Mouse (Mus musculus) lung, postnatal 10 days (tissue): Measurements from ENCODE around the gene Cisd3.
A peak's percentile ranks its signal among the peaks of the same experiment; 100 is the strongest.

ENCODE experiments used
- DNase-seq: peaks from one replicate; pipeline ENCODE4 v3.0.0; 2021

The Cisd3 gene

DNA sequence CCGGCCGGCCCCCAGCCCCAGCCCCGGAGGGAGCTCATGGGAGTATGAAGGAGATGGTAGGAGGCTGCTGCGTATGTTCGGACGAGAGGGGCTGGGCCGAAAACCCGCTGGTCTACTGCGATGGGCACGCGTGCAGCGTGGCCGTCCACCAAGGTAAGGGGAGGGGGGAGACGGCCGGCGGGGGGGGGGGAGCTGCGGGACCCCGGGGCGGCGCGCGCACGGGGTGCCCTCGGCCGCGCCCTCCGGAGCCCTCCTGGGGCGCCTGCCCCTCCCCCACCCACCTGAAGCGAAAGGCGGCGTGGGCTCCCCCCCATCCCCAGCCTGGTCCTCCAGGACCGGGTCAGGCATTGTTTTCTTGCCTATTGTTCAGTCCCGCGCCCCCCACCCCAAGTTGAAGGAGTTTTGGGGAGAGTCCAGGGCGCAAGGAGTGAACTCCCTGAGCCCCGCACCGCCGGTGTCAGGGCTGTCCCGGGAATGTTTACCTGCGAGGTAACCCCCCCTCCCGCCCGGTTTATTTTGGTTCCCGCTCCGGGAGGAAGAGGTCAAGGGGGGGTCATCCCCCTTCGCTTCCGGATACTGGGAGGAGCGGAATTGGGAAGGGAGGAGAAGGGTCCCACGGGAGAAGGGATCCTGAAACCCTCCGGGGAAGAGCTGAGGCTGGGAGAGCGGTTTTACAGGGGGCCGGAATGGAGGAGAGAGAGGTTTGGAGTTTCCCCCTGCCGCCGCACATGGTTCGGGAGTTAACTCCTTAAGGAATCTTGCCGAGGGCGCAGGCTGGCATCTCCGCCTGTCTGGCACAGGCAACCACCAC lies 21.9 kb upstream of the Cisd3 start:
- DNase-seq = peak; percentile 66

DNA sequence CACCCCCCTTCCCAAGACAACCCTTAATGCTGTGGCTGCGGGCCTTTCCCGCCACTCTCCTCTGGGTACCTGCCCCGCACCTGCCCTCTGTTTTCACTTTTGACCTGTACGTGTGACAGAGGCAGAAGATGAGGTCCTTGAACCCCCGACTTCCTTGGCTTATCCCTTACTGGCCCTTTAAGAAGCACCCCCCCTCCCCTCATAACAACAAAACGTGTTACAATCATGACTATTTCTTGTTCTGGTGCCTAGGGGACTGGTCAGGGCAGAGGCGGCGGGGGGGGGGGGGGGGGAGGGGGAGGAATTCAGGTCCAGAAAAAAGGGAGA lies 21.3 kb upstream of the Cisd3 start:
- DNase-seq = no peak

DNA sequence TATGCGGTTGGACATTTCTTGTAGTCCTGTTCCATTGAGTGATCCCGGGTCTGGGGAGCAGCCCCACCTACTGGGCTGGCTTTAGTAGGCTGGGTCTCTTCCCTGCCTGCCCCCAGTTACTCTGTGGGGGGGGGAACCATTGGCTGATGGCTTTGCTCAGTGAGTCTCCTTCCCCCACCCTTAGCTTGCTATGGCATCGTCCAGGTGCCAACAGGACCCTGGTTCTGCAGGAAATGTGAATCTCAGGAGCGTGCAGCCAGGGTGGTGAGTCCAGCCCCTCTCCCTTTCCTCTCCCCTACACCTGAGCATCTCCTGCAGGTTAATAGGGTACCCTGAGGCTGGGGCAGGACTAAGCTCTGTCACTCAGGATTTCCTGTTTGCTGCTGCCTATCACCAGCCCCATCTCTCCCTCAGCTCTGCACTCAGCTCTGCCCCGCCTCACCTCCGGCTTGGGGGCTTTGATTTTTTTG lies 20.8 kb upstream of the Cisd3 start:
- DNase-seq = peak; percentile 59

DNA sequence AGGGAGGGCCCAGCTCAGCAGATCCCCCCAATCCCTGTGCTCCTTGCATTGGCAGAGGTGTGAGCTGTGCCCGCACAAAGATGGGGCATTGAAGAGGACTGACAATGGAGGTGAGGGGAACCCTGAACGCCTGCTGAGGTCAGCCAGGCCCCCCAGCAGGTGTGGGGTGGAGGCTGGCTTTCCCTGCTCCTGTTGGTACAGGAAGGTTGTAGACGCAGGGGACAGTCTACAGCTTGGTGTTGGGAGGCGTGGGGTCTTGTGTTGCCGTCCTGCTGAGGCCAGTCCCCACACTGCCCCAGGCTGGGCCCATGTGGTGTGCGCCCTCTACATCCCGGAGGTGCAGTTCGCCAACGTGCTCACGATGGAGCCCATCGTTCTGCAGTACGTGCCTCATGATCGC lies 20.2 kb upstream of the Cisd3 start:
- DNase-seq = no peak

DNA sequence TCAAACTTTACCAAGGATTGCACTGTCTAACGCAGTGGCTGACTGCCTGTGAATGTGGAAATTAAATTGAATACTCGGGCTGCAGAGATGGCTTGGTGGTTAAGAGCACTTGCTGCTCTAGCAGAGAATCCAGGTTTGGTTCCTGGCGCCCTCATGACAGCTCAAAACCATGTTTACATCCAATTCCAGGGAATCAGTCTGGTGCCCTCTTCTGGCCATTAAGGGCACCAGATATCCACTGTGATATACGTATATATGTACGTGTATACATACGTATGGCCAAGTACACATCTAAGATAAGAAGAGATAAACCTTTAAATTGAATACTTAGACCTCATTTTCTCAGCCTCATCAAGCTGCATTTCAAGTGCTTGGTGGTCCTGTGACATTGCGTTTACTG lies 19.4 kb upstream of the Cisd3 start:
- DNase-seq = no peak

DNA sequence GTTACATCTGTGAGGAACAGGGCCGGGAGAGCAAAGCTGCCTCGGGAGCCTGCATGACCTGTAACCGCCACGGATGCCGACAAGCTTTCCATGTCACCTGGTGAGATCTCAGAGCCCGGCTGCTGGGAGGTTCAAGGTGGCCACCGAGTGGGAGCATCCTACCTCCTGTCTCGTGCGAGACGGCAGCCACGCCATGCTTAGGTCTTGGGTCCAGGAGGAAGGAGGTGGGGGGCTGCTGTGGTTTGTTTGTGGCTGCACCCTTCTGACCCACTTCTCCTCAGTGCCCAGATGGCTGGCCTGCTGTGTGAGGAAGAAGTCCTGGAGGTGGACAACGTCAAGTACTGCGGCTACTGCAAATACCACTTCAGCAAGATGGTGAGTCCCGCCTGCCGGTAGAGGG lies 18.8 kb upstream of the Cisd3 start:
- no peak for DNase-seq

DNA sequence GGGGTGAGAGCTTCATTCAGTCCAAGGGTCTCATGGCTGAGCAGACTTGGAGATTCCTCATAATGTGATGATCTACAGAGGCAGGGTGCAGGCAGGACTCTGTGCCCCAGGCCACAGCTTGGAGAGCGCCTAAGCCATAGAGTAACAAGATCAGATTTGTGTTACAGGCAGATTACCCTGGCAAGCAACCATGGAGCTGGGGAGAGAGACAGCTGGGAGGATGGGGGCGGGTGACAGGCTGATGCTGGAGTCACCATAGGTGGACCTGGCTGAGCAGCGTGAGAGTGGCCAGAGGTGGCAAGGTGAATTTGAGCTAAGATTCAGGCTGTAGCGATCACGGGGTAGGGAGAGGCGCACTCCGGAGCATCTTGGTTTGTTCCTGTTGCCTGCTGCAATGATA lies 17.5 kb upstream of the Cisd3 start:
- DNase-seq = no peak

DNA sequence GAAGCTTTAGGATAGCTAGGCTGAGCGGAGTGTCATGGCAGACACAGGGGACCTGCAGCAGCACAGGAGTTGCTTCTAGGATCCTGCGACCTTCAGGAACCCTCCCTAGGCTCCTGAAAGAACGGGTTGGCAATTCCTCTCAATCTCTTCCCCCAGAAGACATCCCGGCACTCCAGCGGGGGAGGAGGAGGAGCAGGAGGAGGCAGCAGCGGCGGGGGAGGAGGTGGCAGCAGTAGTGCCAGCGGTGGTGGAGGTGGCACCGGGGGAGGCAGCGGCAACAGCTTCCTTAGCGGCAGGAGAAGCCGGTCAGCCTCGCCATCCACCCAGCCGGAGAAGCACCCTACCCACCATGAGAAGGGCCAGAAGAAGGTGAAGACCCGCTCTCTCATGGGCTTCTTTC lies 16.4 kb upstream of the Cisd3 start:
- DNase-seq = no peak

DNA sequence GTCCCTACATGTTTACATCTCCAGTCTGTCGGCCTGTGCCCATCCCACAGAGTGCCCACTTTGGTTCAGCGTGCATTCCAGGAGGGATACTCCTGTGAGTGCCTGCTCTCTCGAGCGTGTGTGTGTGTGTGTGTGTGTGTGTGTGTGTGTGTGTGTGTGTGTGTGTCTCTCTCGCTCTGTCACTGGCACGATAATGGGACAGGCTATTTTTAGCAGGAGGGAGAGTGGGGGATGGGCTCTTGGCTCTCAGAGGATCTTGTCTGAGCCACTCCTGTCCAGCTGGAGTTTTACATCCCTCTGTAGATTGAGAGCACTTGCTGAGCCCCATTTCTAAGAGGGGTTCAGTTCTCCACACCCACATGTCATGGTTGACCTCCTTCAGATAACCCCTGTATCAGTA lies 15.8 kb upstream of the Cisd3 start:
- peak; percentile 91 for DNase-seq

DNA sequence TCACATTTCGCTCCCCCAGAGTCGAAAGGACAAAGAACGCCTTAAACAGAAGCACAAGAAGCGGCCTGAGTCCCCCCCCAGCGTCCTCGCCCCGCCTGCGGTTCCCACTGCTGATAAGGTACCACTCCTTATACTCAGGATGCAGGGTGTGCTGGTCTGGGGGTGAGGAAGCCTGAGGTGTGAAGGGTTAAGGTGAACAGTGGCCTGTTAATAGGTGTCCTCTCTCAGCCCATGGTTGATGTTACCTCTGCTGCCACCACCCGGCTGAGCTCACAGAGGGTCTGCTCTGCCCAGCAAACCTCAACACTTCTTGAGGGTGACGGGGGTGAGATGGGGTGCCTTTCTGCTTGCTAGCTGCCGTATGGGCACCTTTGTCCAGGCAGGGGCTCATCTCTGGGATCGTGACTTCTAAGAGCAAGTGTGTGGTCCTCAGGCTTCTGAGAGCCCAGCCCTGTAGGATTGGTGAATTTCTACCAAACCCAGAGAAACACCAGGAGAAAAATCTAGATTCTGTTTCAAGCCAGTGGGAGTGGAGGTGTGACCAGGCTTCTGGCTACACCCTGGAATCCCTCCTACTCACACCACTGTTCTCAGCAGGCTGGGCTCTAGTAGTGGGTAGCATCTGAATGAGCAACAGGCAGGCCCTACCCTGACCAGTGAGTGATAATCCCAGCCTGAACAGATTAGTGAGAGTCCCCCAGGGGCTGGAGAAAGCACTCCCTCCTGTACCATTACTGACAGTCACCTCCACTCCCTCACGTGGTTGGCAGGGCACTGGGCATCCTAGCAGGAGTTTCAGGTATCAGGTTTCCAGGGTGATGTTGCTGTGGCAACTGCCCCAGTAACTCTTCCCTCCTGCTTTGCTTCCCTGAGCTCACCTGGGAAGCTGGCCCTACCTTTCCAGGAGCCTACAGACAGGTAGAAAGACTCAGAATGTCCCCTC lies 15.1 kb upstream of the Cisd3 start:
- no peak for DNase-seq

DNA sequence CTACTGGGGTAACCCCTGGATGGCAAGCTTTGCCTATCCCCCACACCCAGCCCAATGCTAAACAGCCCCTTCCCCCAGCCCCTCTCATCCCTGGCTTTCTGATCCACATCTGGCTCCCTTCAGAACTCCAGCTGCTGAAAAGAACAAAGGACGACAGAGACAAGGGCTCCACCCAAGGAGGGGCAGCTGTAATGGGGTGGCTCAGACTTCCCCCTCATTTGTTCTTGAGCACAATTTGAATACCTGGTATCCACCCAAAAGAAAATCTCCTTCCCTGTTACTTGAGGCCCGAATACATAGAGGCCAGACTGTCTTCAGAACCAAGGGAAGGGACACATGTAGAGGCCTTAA lies 14.5 kb upstream of the Cisd3 start:
- no peak for DNase-seq

DNA sequence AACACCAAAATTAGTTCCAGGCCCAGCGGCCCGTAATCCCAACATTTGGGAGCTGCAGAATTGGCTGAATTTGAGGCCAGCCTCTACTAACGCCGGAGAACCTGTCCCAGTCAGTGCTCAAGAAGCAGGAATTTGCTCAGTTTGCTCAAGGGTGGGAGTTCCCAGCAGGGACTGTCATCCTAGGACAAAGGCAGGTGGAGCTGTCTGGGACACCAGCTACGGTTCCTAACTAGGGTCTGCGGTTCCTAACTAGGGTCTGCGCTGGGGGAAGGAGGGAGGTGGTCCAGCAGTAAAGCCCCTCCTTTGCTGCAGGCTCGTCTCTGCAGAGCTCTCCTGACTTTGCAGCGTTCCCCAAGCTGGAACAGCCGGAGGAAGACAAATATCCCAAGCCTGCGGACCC lies 12.5 kb upstream of the Cisd3 start:
- DNase-seq = no peak

DNA sequence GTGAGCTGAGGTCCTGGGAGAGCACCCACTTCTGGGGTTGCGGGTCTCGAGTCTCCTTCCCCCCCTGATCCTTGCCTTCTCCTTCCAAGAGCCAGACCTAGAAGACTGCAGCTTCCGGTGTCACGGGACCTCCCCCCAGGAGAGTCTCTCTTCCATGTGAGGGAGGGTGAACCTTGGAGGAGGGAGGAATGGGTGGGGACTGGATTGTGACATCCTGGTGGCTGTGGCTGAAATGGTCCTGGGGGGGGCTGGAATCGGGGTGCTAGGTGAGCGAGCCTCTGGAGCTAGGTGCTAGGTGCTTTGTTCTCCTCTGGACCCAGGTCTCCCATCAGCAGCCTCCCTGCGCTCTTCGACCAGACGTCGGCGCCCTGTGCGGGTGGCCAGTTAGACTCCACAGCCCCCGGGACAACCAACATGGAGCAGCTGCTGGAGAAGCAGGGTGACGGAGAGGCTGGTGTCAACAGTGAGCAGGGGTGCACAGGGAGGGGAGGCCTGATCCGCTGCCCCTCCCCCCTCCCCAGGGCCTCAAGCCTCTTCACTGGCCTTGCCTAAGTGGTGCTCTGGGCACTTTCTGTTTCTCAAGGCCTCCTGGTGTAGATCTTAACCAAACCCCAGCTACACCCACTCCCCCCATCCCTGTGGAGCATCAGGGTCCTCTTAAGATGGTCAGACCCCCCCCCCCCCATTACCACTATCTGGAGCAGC lies 9.4 kb upstream of the Cisd3 start:
- no peak for DNase-seq

DNA sequence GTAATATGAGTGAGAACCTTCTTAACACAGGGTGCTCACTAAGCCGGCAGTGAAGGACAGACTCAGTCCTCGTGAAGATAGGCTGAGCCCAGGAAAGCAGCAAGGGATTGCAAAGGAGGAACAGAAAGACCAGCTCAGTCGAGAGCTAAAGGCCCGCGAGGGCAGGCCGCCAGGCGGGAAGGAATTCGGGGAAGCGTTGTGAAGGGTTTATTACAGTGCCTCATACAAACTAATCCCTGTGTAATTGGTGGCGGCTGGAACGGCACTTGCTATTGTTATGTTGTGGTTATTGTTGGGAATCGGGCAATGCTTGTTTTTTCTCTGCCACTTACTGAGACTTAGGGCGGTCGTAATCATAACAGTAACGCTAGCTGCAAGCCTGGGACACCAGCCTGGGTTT lies 8.2 kb upstream of the Cisd3 start:
- DNase-seq = no peak

DNA sequence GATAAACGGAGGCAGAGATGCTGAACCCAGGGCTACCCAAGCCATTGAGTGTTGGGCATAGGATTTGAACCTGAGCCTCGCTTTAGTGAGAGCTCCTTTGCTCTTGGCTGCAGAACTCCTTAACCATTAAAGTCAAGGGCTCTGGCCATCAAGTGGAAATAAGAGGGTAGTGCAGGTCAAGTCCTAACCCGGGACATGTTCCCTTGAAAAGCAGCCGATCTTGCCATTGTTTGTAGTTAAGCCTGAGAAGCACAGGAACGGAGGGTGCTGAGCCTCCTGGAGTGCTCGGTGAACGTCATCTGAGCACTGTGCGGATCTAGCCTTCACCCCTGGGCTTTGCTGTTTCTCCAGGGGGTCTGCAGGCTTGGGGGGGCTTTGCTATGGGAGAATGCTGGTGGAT lies 7.8 kb upstream of the Cisd3 start:
- no peak for DNase-seq

DNA sequence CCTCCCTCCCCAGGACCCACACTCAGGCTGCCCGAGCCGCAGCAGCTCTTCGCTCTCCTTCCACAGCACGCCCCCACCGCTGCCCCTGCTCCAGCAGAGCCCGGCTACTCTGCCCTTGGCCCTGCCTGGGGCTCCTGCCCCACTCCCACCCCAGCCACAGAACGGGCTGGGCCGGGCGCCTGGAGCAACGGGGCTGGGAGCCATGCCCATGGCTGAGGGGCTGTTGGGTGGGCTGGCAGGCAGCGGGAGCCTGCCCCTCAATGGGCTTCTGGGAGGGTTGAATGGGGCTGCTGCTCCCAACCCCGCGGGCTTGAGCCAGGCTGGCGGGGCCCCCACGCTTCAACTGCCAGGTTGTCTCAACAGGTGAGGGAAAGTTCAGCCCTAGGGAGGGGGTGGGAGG lies 7.3 kb upstream of the Cisd3 start:
- DNase-seq = no peak

DNA sequence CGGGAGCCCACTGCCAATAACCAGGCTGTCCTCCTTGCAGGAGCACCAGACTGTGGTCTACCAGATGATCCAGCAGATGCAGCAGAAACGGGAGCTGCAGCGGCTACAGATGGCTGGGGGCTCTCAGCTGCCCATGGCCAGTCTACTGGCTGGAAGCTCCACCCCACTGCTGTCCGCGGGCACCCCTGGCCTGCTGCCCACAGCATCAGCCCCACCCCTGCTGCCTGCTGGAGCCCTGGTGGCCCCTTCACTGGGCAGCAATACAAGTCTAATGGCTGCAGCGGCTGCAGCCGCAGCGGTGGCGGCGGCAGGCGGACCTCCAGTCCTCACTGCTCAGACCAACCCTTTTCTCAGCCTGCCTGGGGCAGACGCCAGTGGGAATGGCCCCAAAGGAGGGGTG lies 5.2 kb upstream of the Cisd3 start:
- peak; percentile 65 for DNase-seq

DNA sequence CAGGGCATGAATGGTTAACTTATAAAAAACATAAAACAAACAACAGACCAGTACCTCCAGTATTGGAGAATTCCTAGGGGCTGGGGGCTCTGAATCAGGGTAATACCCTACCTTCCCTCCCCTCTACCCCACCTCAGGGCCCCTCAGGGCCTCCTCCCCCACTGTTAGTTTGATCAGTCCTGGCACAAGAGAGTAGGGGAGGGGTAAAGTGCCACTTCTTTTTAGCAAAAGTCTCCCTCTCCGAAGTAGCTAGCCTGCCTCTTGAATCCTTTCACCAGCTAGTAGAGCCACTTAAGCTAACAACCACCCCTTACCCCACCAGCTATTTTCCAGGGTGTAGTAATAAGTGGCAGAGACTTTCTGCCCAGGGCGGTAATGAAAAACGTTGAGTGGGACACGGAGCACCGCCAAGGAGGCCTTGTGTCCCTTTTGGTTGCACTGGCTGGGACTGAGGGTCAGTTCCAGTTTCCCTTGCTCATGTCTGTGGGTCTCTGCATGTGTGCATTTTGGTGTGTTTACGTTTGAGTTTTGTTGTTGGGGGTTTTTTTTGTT lies 3.0 kb upstream of the Cisd3 start:
- DNase-seq = no peak

DNA sequence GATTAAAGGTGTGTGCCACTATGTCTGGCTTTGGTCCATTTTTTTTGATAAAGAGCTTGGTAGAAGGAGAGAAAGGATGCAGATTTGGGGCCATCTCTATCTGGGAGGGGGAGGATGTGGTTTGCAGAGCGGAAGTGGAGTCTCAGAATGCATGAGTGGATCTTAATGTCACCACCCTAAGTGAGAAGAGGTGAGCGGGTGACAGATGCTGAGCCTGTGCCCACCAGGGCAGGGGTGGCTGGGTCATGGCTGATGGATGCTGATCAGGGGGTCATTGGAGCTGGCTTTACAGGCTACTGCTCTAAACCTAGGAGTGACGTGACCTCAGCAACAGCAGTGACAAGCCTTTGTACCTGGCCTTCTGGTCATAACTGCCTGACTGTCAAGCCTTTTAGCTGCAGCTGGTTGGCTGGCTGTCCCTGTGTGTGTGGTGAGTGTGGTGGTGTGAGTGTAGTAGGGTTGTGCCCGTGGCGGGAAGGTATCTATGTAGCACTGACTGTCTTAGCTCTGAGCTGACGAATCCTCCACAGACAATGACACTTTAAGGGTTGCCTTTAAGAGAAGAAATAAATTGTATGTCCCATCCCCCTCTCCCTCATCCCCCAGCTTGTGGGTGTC lies 1.5 kb upstream of the Cisd3 start:
- no peak for DNase-seq

DNA sequence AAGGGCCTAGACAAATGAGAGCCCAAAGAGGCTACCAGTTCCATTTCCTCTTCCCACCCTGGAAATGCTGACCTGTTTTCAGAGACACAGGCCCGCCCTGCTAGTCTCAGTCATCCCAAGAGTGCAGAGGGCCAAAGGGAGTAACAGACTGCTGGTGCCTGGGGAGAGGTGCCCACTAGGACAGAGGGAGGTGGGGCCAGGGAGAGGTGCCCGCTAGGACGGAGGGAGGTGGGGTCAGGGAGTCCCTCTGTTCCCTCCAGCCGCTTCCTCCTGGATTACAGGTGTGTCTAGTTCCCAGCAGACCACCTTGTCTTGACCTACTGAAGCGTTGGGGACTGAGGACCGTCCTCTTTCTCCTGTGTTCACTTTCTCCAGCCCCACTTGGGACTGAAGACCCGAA lies 860 bp upstream of the Cisd3 start:
- no peak for DNase-seq

DNA sequence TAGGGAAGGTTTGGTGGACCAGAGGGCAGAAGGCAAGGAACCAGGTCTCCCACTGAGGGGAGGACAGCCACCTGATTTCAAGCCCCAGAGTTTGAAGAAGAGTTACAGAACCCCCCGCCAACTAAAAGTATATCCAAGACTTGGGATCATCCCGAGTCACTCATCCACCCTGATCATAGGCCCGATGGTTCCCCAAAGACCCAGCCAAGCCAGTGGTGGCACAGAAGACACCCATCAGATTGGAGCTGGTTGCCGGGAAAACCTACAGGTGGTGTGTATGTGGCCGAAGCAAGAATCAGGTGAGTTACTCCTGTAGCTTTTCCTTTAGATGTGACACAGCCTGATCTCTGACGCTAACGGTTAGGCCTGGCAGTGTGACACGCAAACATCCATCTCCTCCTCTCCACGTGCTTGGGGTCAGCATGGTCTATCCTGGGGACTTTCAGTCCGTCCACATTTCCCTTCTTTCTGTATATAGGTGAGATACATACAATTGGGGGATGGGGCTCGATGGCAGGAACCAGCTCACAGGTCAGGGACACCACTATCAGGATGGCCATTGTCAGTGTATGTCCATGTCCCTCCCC lies 789 bp downstream of the Cisd3 start:
- DNase-seq = no peak

DNA sequence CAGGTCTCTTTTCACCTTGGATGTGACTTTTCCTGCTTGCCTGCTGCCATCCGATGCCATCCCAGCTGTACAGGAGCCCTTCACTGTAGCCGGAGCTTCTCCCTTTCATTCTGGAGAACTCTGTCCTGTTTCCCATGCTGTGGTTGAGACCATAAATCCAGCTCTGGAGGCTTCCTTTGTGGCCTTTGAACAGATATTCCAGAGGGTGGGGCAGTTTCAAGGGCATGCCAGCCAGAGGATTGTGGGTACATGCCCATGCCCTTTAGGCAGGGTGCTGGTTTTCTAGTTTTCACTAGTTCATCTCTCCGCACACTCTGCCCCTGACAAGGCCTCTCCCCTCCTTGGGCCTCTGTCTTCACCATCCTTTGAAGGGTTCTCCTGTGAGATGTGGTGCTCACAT lies 1.4 kb downstream of the Cisd3 start:
- DNase-seq = no peak

DNA sequence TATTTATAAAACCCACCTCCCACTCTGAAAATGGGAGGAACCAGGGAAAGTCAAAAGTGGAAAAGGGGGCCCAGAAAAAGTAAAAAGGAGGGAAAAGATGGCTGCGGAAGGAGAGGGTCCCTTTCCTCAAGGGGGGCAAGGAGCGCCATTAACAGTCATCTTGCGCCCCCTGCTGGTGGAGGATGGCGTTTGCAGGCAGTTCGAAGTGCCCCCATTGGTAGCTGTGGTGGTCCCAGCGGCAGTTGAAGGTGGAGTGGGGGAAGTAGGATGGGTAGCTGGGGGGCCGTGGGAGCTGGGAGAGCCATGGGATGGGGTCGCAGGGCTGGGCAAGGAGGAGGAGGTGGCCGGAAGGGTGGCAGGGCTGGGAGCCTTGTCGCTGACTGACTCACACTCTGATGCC lies 4.2 kb downstream of the Cisd3 start:
- DNase-seq = peak; percentile 79
